Mouse (Mus musculus): ENCODE measurements around the gene Itga9. TPM values are rescaled to one million over a fixed set of nuclear protein-coding genes. Genes with fewer than 3 reads are reported as not detected.

Itga9 gene
- polyA plus RNA-seq, 1 experiment from 2014 or later = 6.3 TPM

DNA sequence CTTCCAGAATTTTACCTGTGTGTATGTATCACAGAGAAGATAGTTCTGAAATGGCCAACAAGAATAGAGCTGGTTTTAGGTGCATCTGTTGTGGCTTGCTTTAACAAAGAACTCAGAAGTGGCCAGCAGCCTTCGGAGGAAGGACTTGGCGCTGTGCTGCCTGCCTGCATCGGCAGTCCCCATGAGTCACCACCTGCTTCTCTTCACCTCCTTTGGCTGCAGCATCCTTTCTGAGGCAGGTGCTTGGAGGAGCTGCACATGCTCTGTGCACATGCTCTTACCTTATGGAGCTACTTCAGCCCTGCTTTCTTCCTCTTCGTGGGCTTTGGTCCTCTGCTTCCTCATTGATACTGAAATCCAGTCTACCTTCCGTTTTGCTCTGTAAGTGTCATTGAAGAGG lies 31.6 kb upstream of the Itga9 start:
- Histone ChIP-seq H3K4me1 (replicated peaks; ENCODE audit: control insufficient read depth, insufficient read depth, low read length) (no peaks in the 10 kb centered on the region; the same call in 1 of the 2 replicates), H3K4me3 (ENCODE audit: low read depth, low read length) (no peak overlapping the region), H3K4me2 (replicated peaks; ENCODE audit: low read depth, low read length) (no peak overlapping the region), H3K9me3 (ENCODE audit: control insufficient read depth, low read length) (no peaks in the 10 kb centered on the region), H3K36me3 (ENCODE audit: control insufficient read depth, insufficient read depth, low read length) (no peaks in the 10 kb centered on the region), H3K9ac (ENCODE audit: low read depth, low read length) (no peak overlapping the region), H3K27ac (ENCODE audit: low read depth, low read length) (no peak overlapping the region), H3K27me3 (ENCODE audit: control insufficient read depth, insufficient read depth, low read length) (no peaks in the 10 kb centered on the region)
- no peak for ATAC-seq (ENCODE audit: low FRiP score)
- no peak for DNase-seq (ENCODE audit: low spot score)
- WGBS = 96% methylated on average over 5 of the region's 5 CpGs

DNA sequence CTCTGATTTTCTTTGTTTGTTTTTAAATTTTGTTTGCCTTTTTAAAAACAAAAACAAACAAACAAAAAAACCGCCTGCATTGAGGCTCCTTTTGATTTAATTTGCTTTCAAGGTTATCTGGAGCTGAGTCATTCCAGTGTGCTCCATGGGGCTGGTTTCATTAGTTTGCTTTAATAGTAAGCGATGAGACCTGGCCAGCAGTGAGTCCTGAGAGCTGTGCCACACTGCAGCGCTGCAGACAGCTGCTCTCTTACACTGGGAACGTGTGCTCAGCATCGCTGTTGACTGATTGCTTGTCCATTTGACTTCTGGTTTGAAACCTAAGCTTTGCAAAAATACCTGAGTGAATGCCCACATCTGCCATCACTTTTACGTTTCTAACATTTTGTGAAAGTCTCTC lies 26.1 kb upstream of the Itga9 start:
- no peaks in the 10 kb centered on the region for H3K36me3 ChIP-seq (ENCODE audit: control insufficient read depth, insufficient read depth, low read length)
- H3K27me3 ChIP-seq (ENCODE audit: control insufficient read depth, insufficient read depth, low read length) = no peaks in the 10 kb centered on the region
- H3K4me1 ChIP-seq (replicated peaks; ENCODE audit: control insufficient read depth, insufficient read depth, low read length) = no peaks in the 10 kb centered on the region
- no peak for ATAC-seq (ENCODE audit: low FRiP score)
- no peak overlapping the region for H3K4me2 ChIP-seq (replicated peaks; ENCODE audit: low read depth, low read length)
- DNase-seq (ENCODE audit: low spot score) = no peak
- no peak overlapping the region for H3K27ac ChIP-seq (ENCODE audit: low read depth, low read length)
- H3K9ac ChIP-seq (ENCODE audit: low read depth, low read length) = no peak overlapping the region
- H3K4me3 ChIP-seq (ENCODE audit: low read depth, low read length) = no peak overlapping the region
- 68% methylated on average over 6 of the region's 6 CpGs for WGBS
- H3K9me3 ChIP-seq (ENCODE audit: control insufficient read depth, low read length) = no peaks in the 10 kb centered on the region

DNA sequence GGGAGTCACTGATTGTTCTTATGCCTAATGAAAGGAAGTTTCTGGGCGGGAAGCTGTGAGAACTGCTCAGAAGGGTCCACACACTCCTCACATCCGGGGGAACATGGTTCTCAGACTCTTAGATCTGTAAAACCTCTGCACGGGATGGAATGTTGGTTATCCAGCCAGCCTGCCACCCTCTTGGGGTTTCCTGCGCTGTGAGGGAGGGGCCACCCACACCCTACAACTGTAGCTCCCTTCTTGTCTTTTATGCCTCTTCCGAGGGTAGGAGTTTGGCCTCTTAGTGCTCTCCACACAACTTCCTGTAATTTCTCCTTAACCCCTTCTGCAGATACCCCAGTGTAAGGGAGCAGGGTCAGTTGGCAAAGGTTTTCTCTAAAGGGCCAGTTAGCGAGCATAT lies 23.7 kb upstream of the Itga9 start:
- Histone ChIP-seq H3K9ac (ENCODE audit: low read depth, low read length) (no peak overlapping the region), H3K9me3 (ENCODE audit: control insufficient read depth, low read length) (no peaks in the 10 kb centered on the region), H3K4me3 (ENCODE audit: low read depth, low read length) (no peak overlapping the region), H3K4me2 (replicated peaks; ENCODE audit: low read depth, low read length) (no peak overlapping the region), H3K27ac (ENCODE audit: low read depth, low read length) (no peak overlapping the region), H3K27me3 (ENCODE audit: control insufficient read depth, insufficient read depth, low read length) (no peaks in the 10 kb centered on the region), H3K4me1 (replicated peaks; ENCODE audit: control insufficient read depth, insufficient read depth, low read length) (no peaks in the 10 kb centered on the region), H3K36me3 (ENCODE audit: control insufficient read depth, insufficient read depth, low read length) (no peaks in the 10 kb centered on the region)
- no peak for DNase-seq (ENCODE audit: low spot score)
- 86% methylated on average over 6 of the region's 6 CpGs for WGBS
- ATAC-seq (ENCODE audit: low FRiP score) = no peak

DNA sequence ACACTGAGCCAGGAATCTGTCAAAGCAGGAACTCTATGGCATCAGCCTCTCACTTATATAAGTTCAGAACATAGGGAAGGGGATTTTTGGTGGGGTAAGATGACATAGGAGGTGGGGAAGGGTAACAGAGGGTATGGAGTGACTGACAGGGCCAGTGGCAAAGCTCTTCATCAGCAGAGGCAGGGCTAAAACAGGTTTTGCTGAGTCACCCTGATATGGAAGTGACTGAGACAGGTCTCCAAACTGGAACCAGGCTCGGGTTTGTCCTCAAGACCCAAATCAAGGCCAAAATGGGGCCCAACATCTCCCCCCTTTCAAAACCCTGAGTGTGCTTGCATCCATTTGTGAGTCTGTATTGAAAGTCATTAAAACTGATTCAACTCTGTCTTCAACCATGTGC lies 21.7 kb upstream of the Itga9 start:
- no peaks in the 10 kb centered on the region for H3K9me3 ChIP-seq (ENCODE audit: control insufficient read depth, low read length)
- no peak overlapping the region for H3K9ac ChIP-seq (ENCODE audit: low read depth, low read length)
- H3K4me3 ChIP-seq (ENCODE audit: low read depth, low read length) = no peak overlapping the region
- no peaks in the 10 kb centered on the region for H3K36me3 ChIP-seq (ENCODE audit: control insufficient read depth, insufficient read depth, low read length)
- no peak overlapping the region for H3K4me2 ChIP-seq (replicated peaks; ENCODE audit: low read depth, low read length)
- H3K27ac ChIP-seq (ENCODE audit: low read depth, low read length) = no peak overlapping the region
- no peaks in the 10 kb centered on the region for H3K4me1 ChIP-seq (replicated peaks; ENCODE audit: control insufficient read depth, insufficient read depth, low read length)
- DNase-seq (ENCODE audit: low spot score) = no peak
- no peaks in the 10 kb centered on the region for H3K27me3 ChIP-seq (ENCODE audit: control insufficient read depth, insufficient read depth, low read length)
- 94% methylated on average over 1 of the region's 1 CpGs for WGBS
- no peak for ATAC-seq (ENCODE audit: low FRiP score)

DNA sequence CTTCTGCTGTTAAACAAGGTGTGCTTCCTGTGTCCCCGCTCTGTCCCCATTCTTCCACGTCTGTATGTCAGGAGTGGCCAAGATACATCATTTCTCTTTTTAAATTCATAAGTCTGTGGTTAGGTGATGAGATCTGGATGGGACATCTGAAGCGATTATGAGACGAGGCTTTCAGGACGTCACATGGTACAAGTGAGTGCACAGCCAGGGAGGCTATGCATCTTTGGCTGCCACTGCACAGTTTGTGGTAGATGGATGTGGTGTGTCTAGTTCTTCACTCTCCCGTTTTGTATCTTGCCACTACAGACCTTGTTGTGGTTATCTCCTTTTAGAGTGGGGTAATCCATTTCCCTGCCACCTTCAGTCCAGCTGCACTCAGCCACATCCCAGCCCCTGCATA lies 20.5 kb upstream of the Itga9 start:
- H3K9ac ChIP-seq (ENCODE audit: low read depth, low read length) = no peak overlapping the region
- H3K4me3 ChIP-seq (ENCODE audit: low read depth, low read length) = no peak overlapping the region
- no peaks in the 10 kb centered on the region for H3K36me3 ChIP-seq (ENCODE audit: control insufficient read depth, insufficient read depth, low read length)
- 86% methylated on average over 6 of the region's 6 CpGs for WGBS
- no peaks in the 10 kb centered on the region for H3K4me1 ChIP-seq (replicated peaks; ENCODE audit: control insufficient read depth, insufficient read depth, low read length)
- no peak for ATAC-seq (ENCODE audit: low FRiP score)
- no peaks in the 10 kb centered on the region for H3K27me3 ChIP-seq (ENCODE audit: control insufficient read depth, insufficient read depth, low read length)
- H3K4me2 ChIP-seq (replicated peaks; ENCODE audit: low read depth, low read length) = no peak overlapping the region
- no peak overlapping the region for H3K27ac ChIP-seq (ENCODE audit: low read depth, low read length)
- H3K9me3 ChIP-seq (ENCODE audit: control insufficient read depth, low read length) = no peaks in the 10 kb centered on the region
- DNase-seq (ENCODE audit: low spot score) = no peak

DNA sequence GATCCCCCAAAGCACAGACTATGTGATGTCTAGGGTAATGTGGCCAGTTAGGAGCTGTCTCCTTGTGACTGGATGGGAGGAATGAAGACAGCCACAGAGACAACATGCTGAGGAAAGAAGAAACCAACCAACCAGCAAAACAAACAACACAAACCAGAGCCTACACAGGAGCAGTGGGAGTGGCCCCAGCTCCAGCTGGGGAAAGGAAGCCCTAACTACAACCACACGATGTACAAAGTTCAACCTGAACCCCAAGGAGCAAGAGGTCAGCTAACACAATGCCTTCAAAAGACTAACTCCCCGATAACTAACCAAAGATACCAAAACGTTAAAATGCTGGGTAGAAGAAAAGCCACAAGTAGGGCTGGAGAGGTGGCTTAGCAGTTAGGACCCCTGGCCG lies 19.4 kb upstream of the Itga9 start:
- WGBS = 55% methylated on average over 4 of the region's 4 CpGs
- Histone ChIP-seq H3K4me2 (replicated peaks; ENCODE audit: low read depth, low read length) (no peak overlapping the region), H3K36me3 (ENCODE audit: control insufficient read depth, insufficient read depth, low read length) (no peaks in the 10 kb centered on the region), H3K27me3 (ENCODE audit: control insufficient read depth, insufficient read depth, low read length) (no peaks in the 10 kb centered on the region), H3K9me3 (ENCODE audit: control insufficient read depth, low read length) (no peaks in the 10 kb centered on the region), H3K9ac (ENCODE audit: low read depth, low read length) (no peak overlapping the region), H3K27ac (ENCODE audit: low read depth, low read length) (no peak overlapping the region), H3K4me3 (ENCODE audit: low read depth, low read length) (no peak overlapping the region), H3K4me1 (replicated peaks; ENCODE audit: control insufficient read depth, insufficient read depth, low read length) (no peaks in the 10 kb centered on the region)
- no peak for ATAC-seq (ENCODE audit: low FRiP score)
- DNase-seq (ENCODE audit: low spot score) = no peak

DNA sequence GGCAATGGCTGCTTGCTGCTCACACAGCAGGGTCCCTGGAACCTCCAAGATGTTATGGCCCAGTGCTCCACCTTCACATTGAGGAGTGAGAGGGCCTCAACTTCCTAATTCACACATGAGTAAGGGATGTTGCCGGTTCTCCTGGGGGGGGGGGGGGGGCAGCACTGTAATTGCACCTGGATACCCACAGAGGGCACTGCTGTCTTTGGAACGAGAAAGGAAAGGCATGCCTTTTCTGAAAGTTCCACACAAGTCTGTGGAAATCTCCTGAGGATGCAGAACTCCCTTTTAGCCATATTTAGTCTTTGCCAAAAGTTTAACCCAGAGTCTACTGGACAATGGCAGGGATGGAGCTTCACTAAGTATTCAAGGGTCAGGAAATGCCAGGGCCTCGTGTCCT lies 17.2 kb upstream of the Itga9 start:
- Histone ChIP-seq H3K27me3 (ENCODE audit: control insufficient read depth, insufficient read depth, low read length) (no peaks in the 10 kb centered on the region), H3K4me3 (ENCODE audit: low read depth, low read length) (no peak overlapping the region), H3K9ac (ENCODE audit: low read depth, low read length) (no peak overlapping the region), H3K4me1 (replicated peaks; ENCODE audit: control insufficient read depth, insufficient read depth, low read length) (no peaks in the 10 kb centered on the region), H3K9me3 (ENCODE audit: control insufficient read depth, low read length) (no peaks in the 10 kb centered on the region), H3K4me2 (replicated peaks; ENCODE audit: low read depth, low read length) (no peak overlapping the region), H3K27ac (ENCODE audit: low read depth, low read length) (no peak overlapping the region), H3K36me3 (ENCODE audit: control insufficient read depth, insufficient read depth, low read length) (no peaks in the 10 kb centered on the region)
- DNase-seq (ENCODE audit: low spot score) (peak; percentile 43), ATAC-seq (ENCODE audit: low FRiP score) (no peak)
- WGBS = 47% methylated on average over 3 of the region's 3 CpGs

DNA sequence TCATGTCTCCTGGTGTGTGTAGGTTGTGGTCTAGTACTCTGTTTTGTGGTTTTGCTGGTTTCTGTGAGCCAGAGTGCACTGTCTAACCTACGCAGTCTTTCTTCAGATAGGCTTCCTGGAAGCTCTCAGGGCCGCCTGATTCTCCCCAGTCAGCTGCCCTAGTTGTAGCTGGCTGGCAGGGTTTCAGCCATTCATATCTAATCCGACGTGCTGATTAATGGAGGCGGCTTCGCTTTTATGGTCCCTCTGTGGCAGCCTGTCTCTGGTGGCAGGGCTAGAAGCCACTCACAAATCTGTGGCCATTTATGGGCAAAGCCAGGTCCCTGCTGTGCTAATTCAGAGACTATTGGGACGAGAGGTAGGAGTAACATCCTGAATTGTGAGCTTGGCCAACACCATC lies 16.3 kb upstream of the Itga9 start:
- no peak for ATAC-seq (ENCODE audit: low FRiP score)
- H3K4me1 ChIP-seq (replicated peaks; ENCODE audit: control insufficient read depth, insufficient read depth, low read length) = no peaks in the 10 kb centered on the region
- H3K9ac ChIP-seq (ENCODE audit: low read depth, low read length) = no peak overlapping the region
- no peak for DNase-seq (ENCODE audit: low spot score)
- no peaks in the 10 kb centered on the region for H3K9me3 ChIP-seq (ENCODE audit: control insufficient read depth, low read length)
- H3K4me3 ChIP-seq (ENCODE audit: low read depth, low read length) = no peak overlapping the region
- 59% methylated on average over 7 of the region's 7 CpGs for WGBS
- H3K4me2 ChIP-seq (replicated peaks; ENCODE audit: low read depth, low read length) = no peak overlapping the region
- no peaks in the 10 kb centered on the region for H3K36me3 ChIP-seq (ENCODE audit: control insufficient read depth, insufficient read depth, low read length)
- H3K27me3 ChIP-seq (ENCODE audit: control insufficient read depth, insufficient read depth, low read length) = no peaks in the 10 kb centered on the region
- H3K27ac ChIP-seq (ENCODE audit: low read depth, low read length) = no peak overlapping the region

DNA sequence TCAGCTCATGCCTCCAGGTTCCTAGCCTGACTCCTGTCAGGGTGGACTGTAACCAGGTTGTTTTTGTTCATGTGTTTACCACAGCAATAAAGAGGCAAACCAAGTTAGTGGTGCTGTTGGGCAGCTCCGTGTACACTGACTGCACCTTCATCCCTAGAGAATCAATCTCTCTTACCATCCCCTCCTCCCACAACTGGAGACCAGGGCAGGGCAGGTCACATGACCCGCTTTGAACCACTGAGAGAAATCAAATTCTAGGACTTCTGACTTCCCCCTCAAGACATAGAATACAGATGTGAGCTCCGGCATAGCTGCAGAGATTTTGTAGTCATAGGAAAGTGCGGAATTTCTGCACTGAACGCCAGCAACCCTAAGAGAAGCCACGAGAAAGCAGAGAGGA lies 14.9 kb upstream of the Itga9 start:
- Histone ChIP-seq H3K36me3 (ENCODE audit: control insufficient read depth, insufficient read depth, low read length) (no peaks in the 10 kb centered on the region), H3K4me3 (ENCODE audit: low read depth, low read length) (no peak overlapping the region), H3K4me1 (replicated peaks; ENCODE audit: control insufficient read depth, insufficient read depth, low read length) (no peaks in the 10 kb centered on the region), H3K9me3 (ENCODE audit: control insufficient read depth, low read length) (no peaks in the 10 kb centered on the region), H3K27me3 (ENCODE audit: control insufficient read depth, insufficient read depth, low read length) (no peaks in the 10 kb centered on the region), H3K27ac (ENCODE audit: low read depth, low read length) (no peak overlapping the region), H3K9ac (ENCODE audit: low read depth, low read length) (no peak overlapping the region), H3K4me2 (replicated peaks; ENCODE audit: low read depth, low read length) (no peak overlapping the region)
- DNase-seq (ENCODE audit: low spot score) (no peak), ATAC-seq (ENCODE audit: low FRiP score) (no peak)
- WGBS = 79% methylated on average over 6 of the region's 6 CpGs

Measured in hindbrain, embryonic 11.5 days (tissue).